Mouse (Mus musculus): Measurements from ENCODE around the gene Tek. TPM values are rescaled to one million over a fixed set of nuclear protein-coding genes. Genes with fewer than 3 reads are reported as not detected.

Gene Tek
- polyA plus RNA-seq, 1 experiment from 2014 or later: 8.0 TPM

DNA sequence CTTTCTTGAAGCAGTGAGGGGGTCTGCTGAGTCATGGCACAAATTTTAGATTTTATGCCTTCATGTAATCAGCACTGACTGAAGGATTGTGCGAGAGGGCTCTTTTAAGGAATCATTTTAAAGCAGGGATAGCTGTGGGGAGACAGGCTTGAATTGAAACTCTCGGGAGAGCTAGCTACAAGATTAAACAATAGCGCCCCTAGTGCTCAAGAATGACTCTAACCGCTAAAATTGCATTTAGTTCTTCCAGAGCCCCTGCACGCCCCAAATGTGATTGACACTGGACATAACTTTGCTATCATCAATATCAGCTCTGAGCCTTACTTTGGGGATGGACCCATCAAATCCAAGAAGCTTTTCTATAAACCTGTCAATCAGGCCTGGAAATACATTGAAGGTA lies 88.3 kb downstream of the Tek start:
- H3K36me3 ChIP-seq: no peaks in the 10 kb centered on the region
- ATAC-seq: no peak
- H3K4me3 ChIP-seq: no peak overlapping the region
- H3K27ac ChIP-seq: no peak overlapping the region
- H3K27me3 ChIP-seq (replicated peaks): no peaks in the 10 kb centered on the region
- H3K9me3 ChIP-seq (replicated peaks): no peaks in the 10 kb centered on the region
- H3K4me2 ChIP-seq: no peak overlapping the region
- H3K4me1 ChIP-seq: no peaks in the 10 kb centered on the region
- 36% methylated on average over 5 of the region's 5 CpGs for WGBS (ENCODE audit: insufficient replicate concordance)
- no peak overlapping the region for H3K9ac ChIP-seq

DNA sequence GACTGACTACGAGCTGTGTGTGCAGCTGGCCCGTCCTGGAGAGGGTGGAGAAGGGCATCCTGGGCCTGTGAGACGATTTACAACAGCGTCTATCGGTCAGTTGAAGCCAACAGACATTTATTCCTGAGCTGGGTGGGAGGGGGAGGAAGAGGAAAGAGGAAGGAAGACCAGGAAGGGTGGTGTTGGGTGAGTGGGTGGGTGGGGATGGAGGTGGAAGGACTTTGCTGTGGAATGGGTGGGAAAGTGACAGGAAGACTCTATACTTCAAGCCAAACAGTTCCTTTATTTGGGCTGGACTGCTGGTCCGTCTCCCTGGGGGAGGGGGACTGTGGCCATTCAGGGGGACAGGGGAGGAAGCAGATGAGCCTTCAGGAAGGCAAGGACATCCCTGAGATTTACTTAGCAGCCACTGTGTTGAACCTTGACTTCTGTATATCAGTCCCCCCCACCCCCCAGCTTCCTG lies 90.9 kb downstream of the Tek start:
- H3K27me3 ChIP-seq (replicated peaks): no peaks in the 10 kb centered on the region
- H3K36me3 ChIP-seq: no peaks in the 10 kb centered on the region
- H3K4me2 ChIP-seq: no peak overlapping the region
- H3K9me3 ChIP-seq (replicated peaks): no peaks in the 10 kb centered on the region
- ATAC-seq: 0 out of 2 replicates have a peak, but pooled peaks have one; percentile 21
- H3K9ac ChIP-seq: no peak overlapping the region
- H3K4me3 ChIP-seq: no peak overlapping the region
- no peak overlapping the region for H3K27ac ChIP-seq
- H3K4me1 ChIP-seq: no peaks in the 10 kb centered on the region
- 29% methylated on average over 6 of the region's 6 CpGs for WGBS (ENCODE audit: insufficient replicate concordance)

DNA sequence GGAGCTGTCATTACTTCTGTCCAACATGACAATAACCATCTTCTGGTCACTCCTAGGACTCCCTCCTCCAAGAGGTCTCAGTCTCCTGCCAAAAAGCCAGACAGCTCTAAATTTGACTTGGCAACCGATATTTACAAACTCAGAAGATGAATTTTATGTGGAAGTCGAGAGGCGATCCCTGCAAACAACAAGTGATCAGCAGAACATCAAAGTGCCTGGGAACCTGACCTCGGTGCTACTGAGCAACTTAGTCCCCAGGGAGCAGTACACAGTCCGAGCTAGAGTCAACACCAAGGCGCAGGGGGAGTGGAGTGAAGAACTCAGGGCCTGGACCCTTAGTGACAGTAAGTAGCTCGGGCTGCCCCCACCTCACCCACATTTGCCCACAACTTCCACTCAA lies 98.0 kb downstream of the Tek start:
- H3K9me3 ChIP-seq (replicated peaks): no peaks in the 10 kb centered on the region
- H3K4me3 ChIP-seq: no peak overlapping the region
- ATAC-seq: no peak
- H3K27ac ChIP-seq: no peak overlapping the region
- H3K36me3 ChIP-seq: no peaks in the 10 kb centered on the region
- H3K9ac ChIP-seq: no peak overlapping the region
- no peak overlapping the region for H3K4me2 ChIP-seq
- H3K27me3 ChIP-seq (replicated peaks): no peaks in the 10 kb centered on the region
- WGBS (ENCODE audit: insufficient replicate concordance): 62% methylated on average over 7 of the region's 7 CpGs
- H3K4me1 ChIP-seq: no peaks in the 10 kb centered on the region

DNA sequence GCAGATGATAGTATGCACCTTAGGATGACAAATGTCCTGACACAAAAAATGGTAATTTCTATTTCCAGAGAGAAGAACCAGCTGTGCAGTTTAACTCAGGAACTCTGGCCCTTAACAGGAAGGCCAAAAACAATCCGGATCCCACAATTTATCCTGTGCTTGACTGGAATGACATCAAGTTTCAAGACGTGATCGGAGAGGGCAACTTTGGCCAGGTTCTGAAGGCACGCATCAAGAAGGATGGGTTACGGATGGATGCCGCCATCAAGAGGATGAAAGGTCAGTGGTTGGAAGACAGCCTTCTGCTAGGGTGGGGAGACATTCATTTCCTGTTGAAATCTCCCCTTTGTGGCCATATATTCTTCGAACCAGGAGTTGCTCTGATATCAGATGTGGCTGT lies 114.2 kb downstream of the Tek start:
- ATAC-seq: no peak
- no peaks in the 10 kb centered on the region for H3K4me1 ChIP-seq
- no peak overlapping the region for H3K9ac ChIP-seq
- no peaks in the 10 kb centered on the region for H3K36me3 ChIP-seq
- no peaks in the 10 kb centered on the region for H3K27me3 ChIP-seq (replicated peaks)
- H3K4me2 ChIP-seq: no peak overlapping the region
- no peaks in the 10 kb centered on the region for H3K9me3 ChIP-seq (replicated peaks)
- H3K4me3 ChIP-seq: no peak overlapping the region
- no peak overlapping the region for H3K27ac ChIP-seq
- WGBS (ENCODE audit: insufficient replicate concordance): 71% methylated on average over 7 of the region's 7 CpGs

DNA sequence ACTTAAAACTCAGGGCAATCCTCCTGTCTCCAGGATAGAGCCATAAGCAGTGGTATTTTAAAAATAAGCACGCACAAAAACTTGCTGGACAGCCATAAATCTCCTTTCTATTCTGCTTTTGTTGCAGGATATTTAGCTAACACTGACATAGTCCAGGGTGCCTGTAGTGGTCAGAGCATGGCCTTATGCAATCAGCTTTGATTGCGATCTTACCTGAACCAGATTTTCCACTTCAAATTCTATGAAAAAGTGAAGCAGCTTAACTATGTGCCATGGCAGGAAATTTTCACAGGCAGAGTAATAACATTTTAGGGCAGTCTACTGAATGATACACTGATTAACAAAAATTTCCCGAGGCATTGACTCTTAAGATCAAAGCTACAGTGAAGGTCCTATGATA lies 115.2 kb downstream of the Tek start:
- Histone ChIP-seq H3K9me3 (replicated peaks) (no peaks in the 10 kb centered on the region), H3K4me1 (no peaks in the 10 kb centered on the region), H3K36me3 (no peaks in the 10 kb centered on the region), H3K4me3 (no peak overlapping the region), H3K27ac (no peak overlapping the region), H3K9ac (no peak overlapping the region), H3K4me2 (no peak overlapping the region), H3K27me3 (replicated peaks) (no peaks in the 10 kb centered on the region)
- ATAC-seq: no peak
- 65% methylated on average over 3 of the region's 3 CpGs for WGBS (ENCODE audit: insufficient replicate concordance)

DNA sequence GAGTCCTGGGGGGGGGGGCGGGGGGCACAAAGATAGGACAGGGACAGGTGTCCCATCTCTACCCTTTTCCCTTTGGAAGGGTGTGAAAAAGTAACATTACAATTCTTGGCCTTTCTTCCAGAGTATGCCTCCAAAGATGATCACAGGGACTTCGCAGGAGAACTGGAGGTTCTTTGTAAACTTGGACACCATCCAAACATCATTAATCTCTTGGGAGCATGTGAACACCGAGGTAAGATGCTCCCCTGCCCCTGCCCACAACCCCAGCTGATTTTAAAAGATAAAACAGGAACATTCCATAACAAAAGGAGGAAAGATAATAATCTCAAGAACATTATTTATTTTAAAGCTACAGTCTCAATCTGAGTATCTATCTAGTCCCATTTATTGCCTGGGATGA lies 116.1 kb downstream of the Tek start:
- Histone ChIP-seq H3K36me3 (no peaks in the 10 kb centered on the region), H3K4me2 (no peak overlapping the region), H3K9ac (no peak overlapping the region), H3K9me3 (replicated peaks) (no peaks in the 10 kb centered on the region), H3K4me3 (no peak overlapping the region), H3K27me3 (replicated peaks) (no peaks in the 10 kb centered on the region), H3K27ac (no peak overlapping the region), H3K4me1 (no peaks in the 10 kb centered on the region)
- 60% methylated on average over 3 of the region's 3 CpGs for WGBS (ENCODE audit: insufficient replicate concordance)
- ATAC-seq: no peak

DNA sequence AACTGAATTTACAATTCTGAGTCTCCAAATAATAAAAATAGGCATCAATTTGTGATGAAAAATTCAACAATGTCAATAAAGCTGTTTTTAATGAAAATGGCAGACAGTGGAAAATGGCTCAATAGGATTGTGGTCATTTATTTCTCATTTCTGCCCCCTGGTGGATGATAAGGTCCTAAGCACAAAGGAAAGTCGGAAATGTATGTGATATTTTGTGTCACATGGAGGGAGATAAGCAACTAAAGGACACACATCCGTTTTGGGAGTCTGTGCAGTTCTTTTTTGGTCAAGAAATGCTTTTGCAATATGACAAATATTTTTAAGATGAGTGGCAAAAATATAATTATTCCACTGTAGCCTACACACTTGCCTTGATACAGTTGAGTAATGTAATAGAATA lies 161.7 kb downstream of the Tek start:
- H3K27me3 ChIP-seq (replicated peaks): no peaks in the 10 kb centered on the region
- no peaks in the 10 kb centered on the region for H3K36me3 ChIP-seq
- H3K9ac ChIP-seq: no peak overlapping the region
- no peak overlapping the region for H3K4me3 ChIP-seq
- no peaks in the 10 kb centered on the region for H3K4me1 ChIP-seq
- H3K4me2 ChIP-seq: no peak overlapping the region
- no peak overlapping the region for H3K27ac ChIP-seq
- no peak for ATAC-seq
- 6% methylated on average over 2 of the region's 2 CpGs for WGBS (ENCODE audit: insufficient replicate concordance)
- no peaks in the 10 kb centered on the region for H3K9me3 ChIP-seq (replicated peaks)

DNA sequence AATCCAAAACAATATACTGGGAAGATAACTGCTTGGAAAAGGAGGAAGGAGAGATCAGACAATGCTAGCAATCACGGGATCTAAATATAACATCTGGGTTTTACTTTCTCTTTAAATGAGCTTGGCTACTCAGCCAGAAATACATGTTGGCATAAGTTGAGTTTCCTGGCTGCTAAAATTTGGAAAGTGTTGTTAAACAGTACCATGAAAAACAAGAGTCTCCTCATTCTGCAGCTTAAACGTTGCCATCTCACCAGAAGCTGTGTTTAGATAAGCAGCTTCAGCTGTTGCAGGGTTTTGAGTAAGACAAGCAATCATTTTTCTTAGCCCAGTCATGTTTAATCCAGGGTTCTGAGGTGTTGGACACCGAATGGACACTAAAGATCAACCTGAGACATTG lies 162.7 kb downstream of the Tek start:
- Histone ChIP-seq H3K4me3 (no peak overlapping the region), H3K4me2 (no peak overlapping the region), H3K4me1 (no peaks in the 10 kb centered on the region), H3K36me3 (no peaks in the 10 kb centered on the region), H3K27ac (no peak overlapping the region), H3K9ac (no peak overlapping the region), H3K9me3 (replicated peaks) (no peaks in the 10 kb centered on the region), H3K27me3 (replicated peaks) (no peaks in the 10 kb centered on the region)
- WGBS (ENCODE audit: insufficient replicate concordance): 36% methylated on average over 3 of the region's 3 CpGs
- no peak for ATAC-seq

Other genes with a start within 250 kb of the Tek start
- 0.26 TPM in 1 of 2 replicates, not detected in the other for gene Gm10306, start 182.7 kb upstream of the Tek start, polyA plus RNA-seq (2016; fragmentation: Nextera tagmentation; extraction: Ambion mirVana)
- 18.2 and 18.8 TPM in 2 replicates for gene Caap1, start 182.5 kb upstream of the Tek start, polyA plus RNA-seq (2016; fragmentation: Nextera tagmentation; extraction: Ambion mirVana)
- 58.9 and 59.7 TPM in 2 replicates for gene Plaa, start 136.0 kb upstream of the Tek start, polyA plus RNA-seq (2016; fragmentation: Nextera tagmentation; extraction: Ambion mirVana)
- 6.1 and 6.9 TPM in 2 replicates for gene Ift74, start 124.8 kb upstream of the Tek start, polyA plus RNA-seq (2016; fragmentation: Nextera tagmentation; extraction: Ambion mirVana)
- 0.05 and 0.15 TPM in 2 replicates for gene Lrrc19, start 89.1 kb upstream of the Tek start, polyA plus RNA-seq (2016; fragmentation: Nextera tagmentation; extraction: Ambion mirVana)
- gene Eqtn, start 189.6 kb downstream of the Tek start, polyA plus RNA-seq (2016; fragmentation: Nextera tagmentation; extraction: Ambion mirVana): not detected in 2 replicates
- 14.9 and 16.2 TPM in 2 replicates for gene Mysm1, start 239.8 kb downstream of the Tek start, polyA plus RNA-seq (2016; fragmentation: Nextera tagmentation; extraction: Ambion mirVana)

Measured in liver, embryonic 12.5 days (tissue).